Mouse (Mus musculus): ENCODE data around the gene Ttc28.
A peak's percentile ranks its signal among the peaks of the same experiment; 100 is the strongest.

The Ttc28 gene

DNA sequence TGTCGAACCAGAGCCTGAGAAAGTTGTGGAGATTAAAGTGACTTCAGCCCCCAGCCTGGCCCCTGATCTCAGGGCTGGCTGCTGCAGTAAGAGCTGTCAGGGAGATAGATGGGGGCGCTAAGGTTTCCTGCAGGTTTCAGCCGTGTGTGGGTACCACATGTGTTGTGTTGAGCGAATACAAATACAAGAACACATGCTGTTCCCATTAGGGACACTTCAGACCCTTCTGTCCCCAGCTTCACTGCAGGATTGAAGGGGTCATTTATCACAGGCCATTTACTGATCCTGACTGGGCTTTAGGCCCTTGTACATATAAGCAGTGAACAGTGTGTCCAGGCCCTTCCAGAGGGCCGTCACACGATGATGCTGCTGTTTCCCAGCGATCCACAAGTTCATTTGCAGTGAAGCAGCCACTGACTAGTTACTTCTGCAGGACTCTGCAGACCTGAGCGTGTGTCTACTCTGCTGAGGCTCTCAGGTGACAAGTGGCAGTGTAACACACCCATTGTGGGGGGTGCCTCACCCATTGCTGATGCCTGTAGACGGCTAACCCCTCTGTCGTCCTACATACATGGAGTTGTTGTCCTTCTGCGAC, 258.7 kb downstream of the Ttc28 start:
- DNase-seq: no peak

DNA sequence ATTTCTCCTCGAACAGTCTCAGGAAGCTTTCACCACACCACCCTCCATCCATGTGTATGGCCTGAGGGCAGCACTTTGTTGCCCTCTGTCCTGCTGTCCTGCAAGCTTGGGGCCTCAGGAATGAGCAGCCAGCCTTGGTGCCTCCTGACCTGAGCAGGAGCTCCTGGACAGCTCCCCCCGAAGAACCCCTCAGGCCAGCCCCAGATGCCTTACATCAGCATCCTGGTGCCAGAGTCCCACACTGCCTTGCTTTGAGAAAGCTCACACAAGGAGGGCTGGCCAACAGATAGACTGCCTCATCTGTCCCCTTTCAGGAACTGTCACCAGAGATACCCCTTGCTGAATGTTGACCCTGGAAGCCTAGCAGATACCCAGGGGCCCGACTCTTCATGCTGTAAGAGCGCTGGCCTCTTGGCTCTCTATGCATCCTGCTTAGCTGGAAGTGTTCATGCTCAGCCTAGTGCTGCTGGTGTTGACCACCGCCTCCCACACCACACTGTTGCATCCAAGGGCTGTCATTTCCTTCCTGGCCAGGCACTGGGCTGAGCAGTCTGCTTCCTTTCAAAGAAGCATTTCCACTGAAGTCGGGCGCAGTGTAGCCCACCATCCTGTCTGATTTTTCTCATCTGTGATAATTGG, 259.4 kb downstream of the Ttc28 start:
- DNase-seq: no peak

DNA sequence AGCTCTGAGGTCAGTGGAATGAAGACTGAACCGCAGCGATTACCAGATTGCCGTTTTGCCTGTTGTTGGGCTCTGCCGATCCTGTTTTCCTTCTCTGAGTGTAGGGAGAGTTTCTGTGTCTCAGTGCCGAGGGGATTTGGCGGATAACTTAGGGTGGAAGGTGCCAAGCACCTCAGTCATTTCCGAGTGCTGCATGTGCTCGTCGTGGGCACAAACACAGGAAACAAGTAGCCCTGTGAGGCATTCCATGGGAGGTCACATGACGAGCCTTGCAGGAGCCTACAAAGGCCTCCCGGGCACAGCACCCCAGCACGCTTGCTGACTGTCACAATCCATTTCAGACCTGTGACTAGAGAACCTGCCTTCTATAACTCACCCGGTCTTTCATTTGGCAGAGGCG, 260.0 kb downstream of the Ttc28 start:
- no peak for DNase-seq

DNA sequence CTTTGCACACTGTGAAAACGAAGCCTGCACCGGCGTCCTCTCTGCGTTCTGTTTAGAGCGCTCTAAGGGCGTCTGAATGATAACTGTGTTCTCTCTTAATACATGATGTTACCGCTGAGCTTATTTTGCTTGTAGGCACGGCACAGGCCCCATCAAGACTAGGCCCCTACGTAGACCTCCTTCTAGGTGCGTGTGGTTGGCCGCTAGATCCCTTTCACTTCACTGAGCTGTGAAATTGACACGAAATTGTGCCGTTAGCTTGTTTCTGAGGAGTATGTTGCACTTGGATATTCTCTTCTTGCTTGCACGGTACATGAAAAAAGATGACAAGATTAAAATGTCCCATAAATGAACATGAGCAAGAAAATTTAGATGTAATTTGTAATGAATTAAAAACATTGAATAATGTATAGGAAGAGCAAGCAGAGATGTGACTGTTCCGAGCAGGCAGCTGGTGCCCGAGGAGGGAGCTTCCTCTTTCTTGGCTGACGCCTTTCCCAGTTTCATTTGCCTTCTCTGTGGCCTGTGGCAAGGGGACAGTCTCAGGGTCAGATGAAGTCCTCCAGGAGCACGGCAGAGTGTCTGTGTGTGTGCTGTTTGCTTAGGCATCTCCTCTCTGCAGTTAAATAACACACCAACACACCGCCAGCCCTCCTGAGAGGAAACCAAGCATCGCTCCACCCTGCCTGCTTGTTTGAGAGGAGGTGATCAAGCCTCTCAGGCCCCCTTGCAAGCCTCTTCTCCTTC, 261.7 kb downstream of the Ttc28 start:
- peak; percentile 38 to 46 for DNase-seq

DNA sequence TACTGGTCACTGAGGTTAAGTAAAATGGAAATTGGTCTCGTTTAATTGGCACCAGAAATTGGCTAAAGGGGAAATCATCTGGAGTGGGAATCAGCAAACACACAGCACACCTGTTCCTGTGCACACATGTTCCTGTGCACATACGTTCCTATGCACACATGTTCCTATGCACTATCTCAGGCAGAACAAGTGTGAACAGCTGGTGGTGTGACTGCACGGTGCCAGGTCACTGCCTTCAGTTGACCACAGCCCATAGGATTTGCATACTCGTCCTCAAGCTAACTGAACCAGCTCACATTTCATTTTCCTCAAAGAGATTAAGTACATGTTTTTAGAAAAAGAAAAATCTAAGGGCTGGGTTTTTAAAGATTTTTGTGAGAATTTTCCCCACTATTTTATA, 263.2 kb downstream of the Ttc28 start:
- no peak for DNase-seq

DNA sequence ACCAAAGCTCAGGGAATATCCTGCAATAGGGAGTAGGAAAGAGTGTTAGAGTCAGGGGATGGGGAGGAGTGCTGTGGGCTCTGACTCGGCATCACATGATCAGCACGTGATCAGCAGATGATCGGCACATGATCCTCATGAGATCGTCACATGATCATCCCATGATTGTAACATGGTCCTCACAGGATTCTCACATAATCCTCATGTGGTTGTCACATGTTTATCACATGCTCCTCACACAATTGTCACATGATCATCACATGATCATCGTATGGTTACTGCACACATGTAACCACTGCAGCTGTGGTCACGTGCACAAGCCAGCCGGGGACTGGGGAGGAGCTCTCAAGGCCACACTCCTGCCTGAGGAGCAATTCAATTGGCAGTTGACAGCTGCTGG, 264.8 kb downstream of the Ttc28 start:
- no peak for DNase-seq

DNA sequence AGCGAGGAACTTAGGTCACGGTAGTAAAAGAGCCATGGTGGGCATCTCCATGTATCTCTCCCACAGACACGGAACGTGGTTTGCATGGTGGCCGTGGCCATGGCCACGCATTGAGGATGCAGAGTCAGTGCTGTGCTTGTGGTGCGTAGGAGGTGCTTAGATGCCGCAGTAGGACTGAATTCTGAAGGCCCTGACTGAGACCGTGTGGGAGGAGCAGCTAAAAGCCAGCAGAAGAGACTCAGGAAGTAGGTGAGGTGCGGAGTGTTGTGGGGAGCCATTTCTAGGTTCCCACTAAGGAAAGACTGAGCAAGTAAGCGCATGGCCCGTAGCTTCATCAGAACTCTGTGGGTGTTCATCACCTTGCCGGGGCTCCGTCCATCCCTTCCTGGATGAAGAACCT, 271.0 kb downstream of the Ttc28 start:
- DNase-seq: no peak

DNA sequence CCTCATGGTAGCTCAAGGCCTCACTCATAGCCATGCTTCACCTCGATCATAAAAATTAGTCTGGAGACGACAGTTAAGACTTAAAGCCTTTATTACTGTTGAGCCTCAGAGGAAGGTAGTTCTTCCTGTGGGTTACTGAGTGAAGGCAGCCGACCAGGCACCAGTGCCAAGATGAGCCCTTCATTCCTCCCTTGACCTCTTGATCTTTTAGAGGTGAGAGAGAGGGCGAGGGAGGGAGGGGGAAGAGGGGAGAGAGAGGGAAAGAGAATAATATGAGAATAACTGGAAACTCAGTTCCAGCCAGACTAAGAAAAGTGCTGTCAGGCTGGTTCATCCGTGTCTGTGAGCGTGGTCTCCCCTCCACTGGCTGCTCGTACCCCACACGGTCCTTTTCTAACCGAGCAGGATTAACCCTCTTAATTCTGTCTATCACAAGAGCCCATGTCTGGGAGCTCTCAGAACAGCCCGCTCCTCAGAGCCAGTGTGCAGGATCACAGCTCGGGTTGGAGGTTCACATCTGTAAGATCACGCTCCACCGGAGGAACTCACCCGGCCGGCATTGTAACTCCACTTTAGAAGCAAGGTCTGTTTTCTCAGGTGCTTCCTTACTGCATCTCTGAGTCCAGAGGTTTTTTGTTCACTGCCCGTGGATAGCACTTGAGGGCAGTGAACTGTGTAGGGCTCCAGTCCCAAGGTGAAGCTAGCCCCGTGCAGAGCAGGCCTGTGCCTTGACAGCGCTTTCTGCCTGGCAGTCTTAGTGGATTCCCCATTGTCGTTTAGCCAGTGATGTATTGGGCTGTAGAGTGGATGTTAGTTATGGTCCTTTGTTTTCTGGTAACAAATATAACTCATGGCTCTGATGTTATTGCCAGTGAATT, 272.5 kb downstream of the Ttc28 start:
- DNase-seq: no peak

DNA sequence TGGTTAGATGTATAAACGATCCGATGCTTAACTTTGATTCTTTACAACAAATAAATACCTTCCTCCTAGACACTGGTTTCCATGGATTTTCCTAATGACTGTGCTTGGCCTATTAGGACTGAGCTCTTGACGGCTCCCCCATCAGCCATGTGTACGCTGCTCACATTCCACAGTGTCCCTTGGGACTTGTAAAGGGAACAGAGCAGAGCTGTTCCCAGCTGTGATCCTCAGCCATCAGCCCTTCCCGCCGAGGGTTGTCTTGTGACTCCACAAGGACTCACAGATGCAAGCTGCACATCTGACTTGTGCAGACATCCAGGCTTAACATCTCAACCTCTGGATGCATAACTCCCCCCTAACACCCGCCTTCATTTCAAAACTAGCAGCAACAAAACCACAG, 275.0 kb downstream of the Ttc28 start:
- no peak for DNase-seq

DNA sequence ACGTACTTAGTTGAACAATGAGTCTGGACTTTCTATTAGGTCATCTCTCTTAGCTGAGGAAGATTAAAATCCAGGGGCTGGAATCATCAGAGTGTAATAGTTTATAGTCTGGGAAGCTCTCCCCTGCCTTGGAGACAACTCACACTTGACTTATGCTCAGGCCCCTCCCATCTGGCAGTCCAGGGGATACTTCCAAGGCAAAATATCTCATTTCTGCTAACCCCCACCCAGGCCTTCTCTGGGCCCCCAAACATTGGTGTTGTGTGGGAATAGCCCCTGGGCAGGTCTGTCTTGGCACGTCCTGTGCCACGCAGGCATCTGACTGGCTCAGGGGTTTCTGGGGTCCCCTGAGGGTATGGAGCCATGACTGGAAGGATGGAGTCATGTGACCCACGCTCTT, 275.7 kb downstream of the Ttc28 start:
- no peak for DNase-seq

DNA sequence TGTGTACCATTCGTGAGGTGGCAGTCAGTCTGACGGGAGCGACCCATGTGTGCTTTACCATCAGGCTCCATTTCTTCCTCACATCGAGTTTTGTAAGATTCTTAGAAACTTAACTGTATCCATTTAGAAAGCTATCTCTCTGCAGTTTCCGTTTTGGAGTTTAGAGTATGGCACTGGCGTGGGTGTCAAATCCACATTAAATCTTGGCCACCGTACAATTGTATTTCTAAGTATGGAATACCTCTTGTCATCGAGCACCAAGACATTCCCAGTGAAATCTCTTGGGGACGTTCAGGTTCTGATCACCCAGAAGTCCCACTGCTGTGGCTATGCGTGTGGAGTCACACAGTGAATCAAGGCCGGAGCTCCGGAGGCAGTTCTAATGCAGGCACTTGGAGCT, 276.3 kb downstream of the Ttc28 start:
- no peak for DNase-seq

DNA sequence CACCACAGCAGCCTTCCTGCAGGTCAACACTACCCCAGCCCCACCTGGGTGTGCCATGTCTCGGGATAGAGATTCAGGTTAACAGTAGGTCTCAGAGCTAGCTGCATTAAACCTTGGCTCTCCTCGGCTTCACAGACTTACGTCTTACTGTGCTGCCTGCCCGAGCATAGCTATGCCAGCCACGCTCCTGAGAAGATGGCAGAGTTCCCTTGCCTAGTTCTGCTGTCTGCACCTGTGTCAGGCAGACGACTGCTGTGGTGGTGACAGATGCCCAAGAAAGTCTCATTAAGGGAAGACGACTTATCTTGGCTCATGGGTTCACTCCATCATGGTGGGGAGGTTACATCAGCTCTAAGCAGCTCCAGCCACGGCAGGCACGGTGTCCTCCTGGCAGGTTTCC, 278.7 kb downstream of the Ttc28 start:
- DNase-seq: peak; percentile 29 to 37

DNA sequence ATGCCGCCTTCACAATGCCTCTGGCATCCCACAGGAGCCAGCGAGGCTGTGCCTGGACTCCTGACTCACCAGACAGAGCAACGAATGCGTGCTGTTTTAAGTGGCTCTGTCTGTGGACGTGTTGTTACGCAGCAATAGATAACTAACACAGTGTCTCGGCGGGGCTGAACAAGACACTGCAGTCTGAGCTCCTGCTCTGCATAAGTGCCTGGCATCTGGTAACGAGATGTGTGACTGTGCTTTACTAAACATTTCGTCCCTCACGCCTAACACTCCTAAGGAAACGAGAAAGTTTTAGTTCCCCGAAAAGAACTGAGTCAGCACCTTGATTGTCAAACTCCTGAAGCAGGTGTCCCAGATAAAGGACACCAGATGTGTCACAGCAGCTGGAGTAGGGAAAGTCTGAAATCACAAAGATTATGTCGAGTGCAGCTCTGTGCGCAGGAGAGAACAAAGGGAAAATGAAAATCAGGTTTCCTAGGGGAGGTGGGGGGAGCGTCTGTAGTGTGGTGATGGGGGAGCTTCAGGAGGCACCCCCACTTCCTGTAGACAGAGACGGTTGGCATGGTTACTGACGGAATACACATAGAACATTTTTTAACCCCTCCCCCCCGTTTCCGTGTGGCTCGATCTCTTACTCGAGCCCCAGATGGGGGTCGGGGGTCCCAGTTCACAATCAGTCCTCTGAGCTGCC, 280.2 kb downstream of the Ttc28 start:
- no peak for DNase-seq

DNA sequence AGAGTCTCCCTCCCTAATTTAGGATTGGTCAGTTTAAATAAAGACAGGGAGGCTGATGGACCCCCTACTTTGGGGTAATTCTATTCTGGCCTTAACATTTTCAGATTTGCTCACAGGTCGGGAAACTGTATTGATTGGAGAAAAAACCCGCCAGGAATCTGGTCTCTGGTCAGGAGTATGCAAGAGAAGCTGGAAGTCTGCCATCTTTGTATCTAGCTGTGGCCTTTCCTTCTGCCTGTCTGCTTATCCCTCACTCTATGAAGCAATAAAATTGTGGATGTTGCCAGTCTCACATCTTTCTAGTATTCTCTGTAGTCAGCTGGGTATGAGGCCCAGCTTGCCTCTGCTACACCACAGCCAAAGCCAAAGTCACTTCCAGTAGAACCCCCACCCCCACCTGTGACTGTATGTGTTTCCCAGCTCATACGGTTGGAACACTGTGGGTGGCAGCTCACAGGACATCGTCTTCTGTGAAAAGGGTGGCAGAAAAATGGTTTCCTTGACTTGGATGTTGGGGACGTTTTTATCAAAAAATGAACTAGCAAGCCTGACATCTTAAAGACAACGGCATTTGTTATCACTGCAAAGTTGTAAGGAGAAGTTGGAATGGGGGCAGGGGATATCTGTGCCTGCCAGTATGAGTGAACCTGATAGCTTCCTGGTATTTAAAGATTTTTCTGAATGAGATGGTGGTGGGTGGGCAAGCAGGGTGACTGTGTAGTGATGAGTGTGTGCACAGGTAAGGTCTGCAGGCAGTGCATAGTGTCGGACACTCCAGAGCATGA, 281.7 kb downstream of the Ttc28 start:
- DNase-seq: no peak

DNA sequence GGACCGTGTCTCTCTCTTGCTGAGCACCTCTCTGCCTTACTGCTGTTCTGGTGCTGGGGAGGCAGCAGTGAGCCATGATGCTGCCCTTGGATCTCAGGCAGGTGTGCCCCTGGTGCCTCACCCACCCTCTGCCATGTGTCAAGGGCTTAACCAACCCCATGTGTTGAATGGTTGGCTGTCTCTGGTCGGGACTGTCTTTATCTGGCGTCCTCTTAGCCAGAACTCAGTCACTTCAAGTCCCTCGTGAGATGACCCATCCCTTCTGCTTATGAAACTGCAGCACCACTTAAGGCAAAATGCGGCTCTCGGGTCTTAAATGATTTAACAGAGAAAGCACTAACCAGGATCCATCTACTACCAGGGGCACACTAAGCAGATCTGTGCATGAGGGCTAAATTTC, 283.3 kb downstream of the Ttc28 start:
- DNase-seq: no peak

DNA sequence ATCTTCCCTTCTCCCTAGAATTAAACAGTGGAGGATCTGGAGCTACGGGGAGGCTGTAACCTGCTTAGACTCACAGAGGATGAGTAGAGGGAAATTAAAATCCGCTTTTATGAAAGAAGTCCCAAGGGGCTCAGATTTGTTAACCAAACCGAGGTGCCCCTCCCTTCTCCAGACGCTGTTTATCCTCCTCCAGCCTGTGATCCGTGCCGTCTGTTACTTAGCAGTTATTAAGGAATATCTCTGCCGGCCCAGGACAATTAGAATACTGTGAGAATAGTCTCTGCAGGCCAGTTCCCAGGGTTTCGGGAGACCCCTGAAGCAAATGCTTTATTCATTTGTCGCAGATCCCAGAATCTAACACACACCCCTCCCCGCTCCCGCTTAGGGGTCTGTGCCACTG, 283.8 kb downstream of the Ttc28 start:
- no peak for DNase-seq

DNA sequence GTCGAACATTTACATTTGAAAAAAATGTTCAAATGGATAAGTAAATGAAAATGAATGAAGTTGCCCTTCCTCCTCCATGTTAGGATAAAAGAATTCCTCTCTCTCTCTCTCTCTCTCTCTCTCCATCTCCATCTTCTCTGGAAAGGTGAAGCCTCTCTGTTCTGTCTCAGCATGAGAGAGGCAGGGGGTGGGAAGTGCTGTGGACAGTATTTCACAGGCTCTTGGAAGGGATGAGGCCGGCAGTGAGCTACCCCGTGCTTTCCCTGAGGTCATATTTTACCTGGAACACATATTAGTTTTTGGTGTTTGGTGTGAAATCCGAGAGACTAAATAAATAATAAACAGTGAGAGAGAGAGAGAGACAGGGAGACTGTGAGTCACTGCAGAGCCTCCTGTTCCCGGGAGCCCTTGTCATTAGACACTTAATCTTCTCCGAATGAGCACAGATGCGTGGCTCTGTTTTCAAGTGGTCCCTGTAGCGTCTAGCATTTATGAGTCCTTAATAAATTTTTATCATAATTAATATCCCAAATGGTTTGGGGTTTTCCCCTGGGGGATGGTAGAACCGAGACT, 284.8 kb downstream of the Ttc28 start:
- DNase-seq: no peak

DNA sequence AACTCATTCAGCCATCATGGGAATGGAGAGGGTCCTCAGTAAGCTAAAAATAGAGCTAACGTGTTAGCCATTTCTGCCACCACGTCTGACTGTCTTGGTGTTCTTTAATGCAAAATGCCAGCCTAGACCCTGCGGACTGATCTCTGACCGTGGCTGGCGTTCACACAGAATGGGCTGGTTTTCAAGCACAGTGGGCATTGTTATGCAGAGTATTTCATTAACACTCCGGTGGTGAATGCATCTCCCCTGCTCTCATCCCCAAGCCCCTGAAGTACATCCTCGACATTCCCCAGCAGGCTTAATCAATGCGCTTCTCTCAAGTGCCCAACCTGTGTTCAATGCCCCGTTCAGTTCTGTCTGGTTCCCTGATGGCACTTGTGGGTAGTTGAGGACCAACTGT, 290.8 kb downstream of the Ttc28 start:
- no peak for DNase-seq

DNA sequence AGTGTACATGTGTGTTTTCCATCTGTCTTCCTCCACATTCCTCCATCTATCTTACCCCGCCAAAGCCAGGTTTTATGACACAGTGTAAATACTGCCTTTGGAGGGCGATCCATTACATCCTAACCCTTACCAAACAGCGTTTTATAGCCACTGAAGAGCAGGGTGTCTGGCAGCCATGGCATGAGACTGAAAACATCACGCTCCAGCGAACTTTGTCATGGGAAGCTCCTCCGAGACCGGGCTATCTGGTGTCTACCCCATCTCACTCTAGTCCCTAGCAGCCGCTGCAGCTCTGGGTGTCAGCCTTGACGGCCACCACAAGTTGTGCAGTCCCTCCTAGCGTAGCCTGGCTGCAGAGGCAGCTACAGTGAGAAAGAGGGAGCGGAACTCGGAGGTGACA, 295.8 kb downstream of the Ttc28 start:
- DNase-seq: no peak

DNA sequence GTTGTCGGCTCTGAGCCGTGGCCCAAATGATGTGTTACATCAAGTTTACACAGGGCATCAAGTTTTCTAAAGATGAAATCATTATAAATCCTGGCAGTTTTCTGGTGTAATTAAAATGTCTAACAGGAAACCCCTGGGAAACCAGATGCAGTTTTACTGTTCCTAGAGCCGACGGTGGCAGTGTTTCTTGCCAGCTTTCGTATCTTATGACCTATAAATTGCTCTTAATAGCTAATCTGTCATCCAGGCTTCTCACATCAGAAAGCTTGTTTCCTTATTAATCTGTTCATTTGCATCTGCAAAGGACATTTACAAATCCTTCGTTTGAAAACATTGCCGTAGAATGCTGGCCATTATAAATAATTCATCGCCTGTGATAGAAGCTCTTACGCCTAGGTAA, 296.2 kb downstream of the Ttc28 start:
- no peak for DNase-seq

DNA sequence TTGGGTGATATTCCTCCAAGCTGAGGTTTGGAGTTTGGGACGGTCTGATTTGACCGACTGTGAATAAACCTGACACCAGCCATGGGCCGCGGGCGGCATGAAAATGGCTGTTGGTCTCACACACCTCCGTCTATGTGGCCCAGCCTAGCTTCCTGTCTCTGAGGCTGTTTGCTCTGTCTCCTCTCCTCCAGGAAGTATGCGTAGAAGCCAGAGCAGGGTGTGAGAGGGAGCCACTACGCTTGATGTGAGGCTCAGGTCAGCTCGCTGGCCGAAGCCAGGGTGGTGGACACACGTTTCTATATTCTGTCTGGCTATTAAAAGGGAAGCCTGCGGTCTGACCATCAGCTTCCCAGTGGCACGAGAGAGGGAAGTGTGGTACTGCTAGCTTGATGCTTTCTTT, 296.8 kb downstream of the Ttc28 start:
- DNase-seq: no peak
